Mouse (Mus musculus) cerebellum, adult 2 months (tissue): ENCODE results near the gene A230050P20Rik.

Source experiments
- CTCF ChIP-seq: fragments of 200-500 bp; IDR thresholded peaks from 2 replicates; pipeline ENCODE4 v1.5.1; 2011; ENCODE audit warnings: low read depth, mild to moderate bottlenecking, control low read depth, low read length, moderate library complexity, borderline replicate concordance; ENCODE audit not compliant: insufficient read depth
- POLR2A ChIP-seq: fragments of 200-500 bp; IDR thresholded peaks from 2 replicates; pipeline ENCODE4 v1.6.1; 2011; ENCODE audit warnings: low read length, control low read depth, borderline replicate concordance; ENCODE audit not compliant: insufficient read depth

DNA sequence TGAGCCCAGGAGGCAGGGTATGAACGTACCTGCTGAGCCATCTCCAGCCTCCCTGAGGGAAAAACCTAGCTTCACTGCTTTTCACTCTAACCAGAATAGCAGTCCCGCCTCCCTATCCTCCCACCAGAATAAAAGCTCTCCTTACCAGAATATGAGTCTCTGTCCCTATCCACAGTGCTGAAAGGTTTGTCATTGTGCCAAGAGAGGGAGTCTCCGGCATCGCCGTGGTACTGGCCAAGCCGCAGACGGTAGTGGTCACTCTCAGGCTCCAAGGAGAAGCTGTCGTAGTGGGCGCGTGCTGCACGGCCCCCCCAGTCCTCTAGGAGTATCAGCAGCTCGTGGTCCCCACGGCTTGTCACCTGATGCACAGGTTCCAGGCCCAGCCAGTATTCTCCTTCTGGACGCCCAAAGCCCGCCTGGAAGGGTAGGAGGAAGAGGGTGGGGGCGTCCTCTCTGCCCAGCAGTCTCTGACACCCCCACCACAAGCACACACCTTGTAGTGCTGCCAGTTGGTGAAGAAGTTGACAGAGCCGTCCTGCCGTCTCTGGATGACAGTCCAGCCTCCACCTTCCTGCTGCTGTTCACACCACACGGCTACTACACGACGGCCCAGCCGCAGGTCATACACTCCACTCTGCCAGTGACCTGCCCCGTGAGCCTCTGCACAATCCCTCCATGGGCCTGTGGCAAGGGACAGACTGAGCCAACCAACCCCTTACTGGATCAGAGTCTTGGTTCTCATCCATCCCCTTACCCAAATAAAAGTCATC lies 6.8 kb downstream of the A230050P20Rik start:
- TF ChIP-seq CTCF, result no peak
- TF ChIP-seq POLR2A, result no peak
